8 mouse cellular contexts compared by ENCODE assay signal in genomic region chr4:63495915-63496278, GRCm38 (mm10). TPM values are rescaled to one million over a fixed set of nuclear protein-coding genes. Genes with fewer than 3 reads are reported as not detected.
DNase-seq lines count a peak whose midpoint lies in the region; ATAC-seq and TF ChIP-seq lines count a peak whose summit lies in the region.

TSS of gene Whrn (minus strand) at chr4:63495991.

- peaks cover 14% of the 10 kb centered on the region for H3K4me1 ChIP-seq in forebrain, embryonic 14.5 days (ENCODE audit: control insufficient read depth, insufficient read depth, low read length)
- H3K4me1 ChIP-seq in lung, adult 2 months (ENCODE audit: control insufficient read depth, insufficient read depth, low read length): peaks cover 9% of the 10 kb centered on the region
- H3K4me1 ChIP-seq in neural tube, embryonic 15.5 days: peaks cover 46% of the 10 kb centered on the region

- no peak for TF ChIP-seq CTCF in lung, adult 2 months (IDR thresholded peaks at IDR 0.05; ENCODE audit: insufficient read depth, low read length)

- H3K9ac ChIP-seq in forebrain, embryonic 14.5 days (ENCODE audit: low read length): peak within 1 kb of the TSS; percentile 66
- H3K9ac ChIP-seq in neural tube, embryonic 15.5 days (replicated peaks): peak within 1 kb of the TSS; percentile 53

- peak within 1 kb of the TSS; percentile 66 for H3K4me3 ChIP-seq in forebrain, embryonic 14.5 days (ENCODE audit: low read depth, low read length)
- H3K4me3 ChIP-seq in lung, adult 2 months (replicated peaks; ENCODE audit: extremely low read depth, low read depth, low read length): peak within 1 kb of the TSS; percentile 61
- H3K4me3 ChIP-seq in neural tube, embryonic 15.5 days (replicated peaks): peak within 1 kb of the TSS; percentile 63

- peak within 1 kb of the TSS; percentile 90 for H3K4me2 ChIP-seq in forebrain, embryonic 14.5 days (ENCODE audit: low read length)
- H3K4me2 ChIP-seq in neural tube, embryonic 15.5 days: peak within 1 kb of the TSS; percentile 78

- whole genome bisulfite sequencing in forebrain, embryonic 14.5 days: under 1% methylated on average over 31 of the region's 34 CpGs
- 1% methylated on average over 34 of the region's 34 CpGs for WGBS in lung, adult 2 months
- under 1% methylated on average over 16 of the region's 34 CpGs for WGBS in neural tube, embryonic 15.5 days

- peak; percentile 88 for ATAC-seq in forebrain, embryonic 14.5 days
- ATAC-seq in neural tube, embryonic 15.5 days (ENCODE audit: low FRiP score): peak; percentile 73

- peak; percentile 88 for DNase-seq in CD4-positive helper T cell, adult 2 months (ENCODE audit: low read depth, low spot score)
- peak; percentile 74 for DNase-seq in brain, adult 2 months (ENCODE audit: low read depth, low spot score)
- peak; percentile 88 for DNase-seq in forebrain, embryonic 14.5 days (ENCODE audit: low spot score)
- peak; percentile 79 to 82 for DNase-seq in heart, postnatal 10 days
- peak; percentile 85 to 89 for DNase-seq in kidney, postnatal 4 days
- peak; percentile 66 for DNase-seq in lung, adult 2 months
- peak; percentile 80 for DNase-seq in testis, postnatal 14 days (ENCODE audit: low spot score)

- TF ChIP-seq POLR2A in lung, adult 2 months (IDR thresholded peaks at IDR 0.05; ENCODE audit: borderline replicate concordance, extremely low read depth, low read depth, low read length): 0 out of 2 replicates have a peak, but pooled peaks have one; percentile 4

- H3K9me3 ChIP-seq in forebrain, embryonic 14.5 days (replicated peaks; ENCODE audit: control insufficient read depth, low read length): no peaks in the 10 kb centered on the region
- no peaks in the 10 kb centered on the region for H3K9me3 ChIP-seq in neural tube, embryonic 15.5 days (replicated peaks)

- no peaks in the 10 kb centered on the region for H3K36me3 ChIP-seq in forebrain, embryonic 14.5 days (ENCODE audit: control insufficient read depth, insufficient read depth, low read length)
- H3K36me3 ChIP-seq in neural tube, embryonic 15.5 days: no peaks in the 10 kb centered on the region

- no peak within 1 kb of the TSS for H3K27ac ChIP-seq in forebrain, embryonic 14.5 days (ENCODE audit: low read depth, low read length)
- H3K27ac ChIP-seq in neural tube, embryonic 15.5 days (replicated peaks): peak within 1 kb of the TSS; percentile 52; the same call in 1 of the 2 replicates

- intact Hi-C loops in heart, postnatal 10 days (cut with DNase I): loop anchor here (5.0 kb wide), 2 partner anchors 46 to 79 kb away; partner anchors contain the start of gene Atp6v1g1

- H3K27me3 ChIP-seq in forebrain, embryonic 14.5 days (replicated peaks; ENCODE audit: control insufficient read depth, insufficient read depth, low read length): peaks cover 10% of the 10 kb centered on the region; the same call in 1 of the 2 replicates
- H3K27me3 ChIP-seq in neural tube, embryonic 15.5 days (replicated peaks): 0 out of 2 replicates have a peak, but pooled peaks cover 3% of the 10 kb centered on the region

RNA-seq across cellular contexts. Expression of gene Whrn, which starts in this region (rescaled TPM):
- 4.1 and 5.0 TPM in 2 replicates for polyA plus RNA-seq in forebrain, embryonic 14.5 days (2014; fragmentation: Nextera tagmentation; extraction: Ambion mirVana)
- 10 to 100 TPM in 1 of 2 experiments, 1 to 10 TPM in 1; 10.0 to 11.0 TPM for total RNA-seq in heart, postnatal 10 days (2021)
- 6.4 and 7.8 TPM in 2 replicates for polyA plus RNA-seq in lung, adult 2 months (2012; rRNA removed)
- polyA plus RNA-seq in neural tube, embryonic 15.5 days (2015; fragmentation: Nextera tagmentation; extraction: Ambion mirVana): 5.5 and 5.6 TPM in 2 replicates
